30 mouse cellular contexts compared by ENCODE assay signal in genomic region chr16:23533707-23534106, GRCm38 (mm10). TPM values are rescaled to one million over a fixed set of nuclear protein-coding genes. Genes with fewer than 3 reads are reported as not detected.
"Had no signal": no experiment of that assay in that cellular context is flagged by ENCODE, and none has a peak within 500 bp of the region (broad histone marks: within the 10 kb centered on the region; RNA-seq: fewer than 3 reads in every experiment).

No protein-coding gene starts in this region.

- H3K9ac ChIP-seq: heart, embryonic 13.5 days; heart, embryonic 15.5 days; hindbrain, embryonic 12.5 days; hindbrain, embryonic 14.5 days; intestine, embryonic 15.5 days; kidney, embryonic 15.5 days; limb, embryonic 13.5 days; limb, embryonic 15.5 days had no signal

- H3K9me3 ChIP-seq: heart, embryonic 13.5 days; heart, embryonic 15.5 days; hindbrain, embryonic 10.5 days; hindbrain, embryonic 12.5 days; intestine, embryonic 15.5 days; kidney, embryonic 15.5 days; limb, embryonic 13.5 days; limb, embryonic 15.5 days had no signal

- H3K4me1 ChIP-seq: heart, embryonic 13.5 days; heart, embryonic 15.5 days; hindbrain, embryonic 10.5 days; hindbrain, embryonic 12.5 days; intestine, embryonic 15.5 days; kidney, embryonic 15.5 days; limb, embryonic 13.5 days; limb, embryonic 15.5 days had no signal

- H3K4me3 ChIP-seq: gastrocnemius, adult 2 months; heart, adult 2 months; heart, embryonic 13.5 days; heart, embryonic 15.5 days; hindbrain, embryonic 10.5 days; hindbrain, embryonic 12.5 days; intestine, embryonic 15.5 days; kidney, embryonic 15.5 days; layer of hippocampus, adult 2 months; left cerebral cortex, adult 2 months; limb, embryonic 13.5 days; limb, embryonic 15.5 days had no signal

- DNase-seq: gastrocnemius, adult 2 months; gastrocnemius, postnatal 10 days; gastrocnemius, postnatal 25 days; heart, adult 2 months; heart, postnatal 14 days; heart, postnatal 4 days; kidney, adult 18-20 months; kidney, adult 9 months; kidney, postnatal 25 days; kidney, postnatal 4 days; left cerebral cortex, postnatal 4 days; lung, adult 18-20 months had no signal

- ATAC-seq: forebrain, embryonic 16.5 days; hindbrain, embryonic 16.5 days; inflammation-experienced regulatory T-cells, adult 6 months; intestine, embryonic 15.5 days; intestine, postnatal 0 days had no signal

- H3K27me3 ChIP-seq: heart, embryonic 13.5 days; heart, embryonic 15.5 days; hindbrain, embryonic 12.5 days; intestine, embryonic 15.5 days; kidney, embryonic 15.5 days; limb, embryonic 13.5 days; limb, embryonic 15.5 days had no signal

- H3K36me3 ChIP-seq: heart, embryonic 13.5 days; heart, embryonic 15.5 days; hindbrain, embryonic 10.5 days; hindbrain, embryonic 12.5 days; intestine, embryonic 15.5 days; kidney, embryonic 15.5 days; limb, embryonic 13.5 days; limb, embryonic 15.5 days had no signal

- H3K27ac ChIP-seq: gastrocnemius, adult 2 months; heart, adult 2 months; heart, embryonic 13.5 days; heart, embryonic 15.5 days; hindbrain, embryonic 10.5 days; hindbrain, embryonic 12.5 days; hindbrain, embryonic 14.5 days; intestine, embryonic 15.5 days; kidney, embryonic 15.5 days; kidney, postnatal 0 days; layer of hippocampus, adult 2 months; left cerebral cortex, adult 2 months; limb, embryonic 13.5 days; limb, embryonic 15.5 days had no signal

- H3K4me2 ChIP-seq: heart, embryonic 11.5 days; heart, embryonic 13.5 days; heart, embryonic 15.5 days; hindbrain, embryonic 12.5 days; hindbrain, embryonic 14.5 days; intestine, embryonic 15.5 days; kidney, embryonic 15.5 days; limb, embryonic 13.5 days; limb, embryonic 15.5 days had no signal

RNA-seq across cellular contexts. Expression of gene Masp1, which starts 13.1 kb away (rescaled TPM):
- total RNA-seq: granulocyte monocyte progenitor cell, adult 5-6 weeks had no signal
- polyA plus RNA-seq: inflammation-experienced regulatory T-cells, adult 6 months had no signal
